Mouse (Mus musculus): ENCODE results near the gene Abraxas1. TPM values are rescaled to one million over a fixed set of nuclear protein-coding genes. Genes with fewer than 3 reads are reported as not detected.

Abraxas1 gene
- total RNA-seq, 1 experiment, result 19.5 TPM

- TF ChIP-seq HCFC1 (IDR thresholded peaks at IDR 0.05; ENCODE audit: borderline replicate concordance, insufficient read depth, low read length) (no peak), ZNF384 (IDR thresholded peaks at IDR 0.05; ENCODE audit: low read depth, low read length) (no peak), MAFK (IDR thresholded peaks at IDR 0.05; ENCODE audit: insufficient read depth, low read depth, low read length) (no peak), ZC3H11A (IDR thresholded peaks at IDR 0.05; ENCODE audit: borderline replicate concordance, low read depth, low read length) (no peak), CHD2 (IDR thresholded peaks at IDR 0.05; ENCODE audit: low read depth, low read length) (no peak)
- Histone ChIP-seq H3K9ac (ENCODE audit: insufficient read depth, low read depth, low read length, poor library complexity, severe bottlenecking) (no peak overlapping the region), H3K4me1 (ENCODE audit: control insufficient read depth in 2 of 2, insufficient read depth in 2 of 2, low read length in 2 of 2, poor library complexity in 1 of 2) (no peaks in the 10 kb centered on the region), H3K9me3 (ENCODE audit: control insufficient read depth, insufficient read depth, low read depth, low read length) (no peaks in the 10 kb centered on the region), H3K4me3 (ENCODE audit: insufficient read depth in 1 of 2, low read depth in 1 of 2, low read length in 2 of 2, poor library complexity in 1 of 2, severe bottlenecking in 1 of 2) (no peak overlapping the region), H3K36me3 (ENCODE audit: control insufficient read depth, insufficient read depth, low read length, poor library complexity, severe bottlenecking) (peaks cover 45% of the 10 kb centered on the region), H3K27ac (ENCODE audit: insufficient read depth, low read depth, low read length, poor library complexity, severe bottlenecking) (no peak overlapping the region)
- in situ Hi-C loops (cut with MboI; ENCODE audit: low sequenced_read_pairs in 2 of 2, unreplicated experiment in 2 of 2), result loop anchor here in 1 of 2 experiments (25.0 kb wide), 1 partner anchor 389 kb away; no protein-coding TSS in a partner anchor
- no peak for DNase-seq (ENCODE audit: low read depth, low spot score)
Observed at GRCm38 (mm10) chr5:100775778-100776404, 44.9 kb downstream of the Abraxas1 start.

GRCm38 (mm10) chr5:100771575-100771974, 49.2 kb downstream of the Abraxas1 start:
- DNase-seq (ENCODE audit: low read depth, low spot score), result no peak
- Histone ChIP-seq H3K27ac (ENCODE audit: insufficient read depth, low read depth, low read length, poor library complexity, severe bottlenecking) (no peak overlapping the region), H3K4me3 (ENCODE audit: insufficient read depth in 1 of 2, low read depth in 1 of 2, low read length in 2 of 2, poor library complexity in 1 of 2, severe bottlenecking in 1 of 2) (no peak overlapping the region), H3K9ac (ENCODE audit: insufficient read depth, low read depth, low read length, poor library complexity, severe bottlenecking) (no peak overlapping the region), H3K36me3 (ENCODE audit: control insufficient read depth, insufficient read depth, low read length, poor library complexity, severe bottlenecking) (peaks cover 51% of the 10 kb centered on the region), H3K4me1 (ENCODE audit: control insufficient read depth in 2 of 2, insufficient read depth in 2 of 2, low read length in 2 of 2, poor library complexity in 1 of 2) (no peaks in the 10 kb centered on the region), H3K9me3 (ENCODE audit: control insufficient read depth, insufficient read depth, low read depth, low read length) (no peaks in the 10 kb centered on the region)
- in situ Hi-C loops (cut with MboI; ENCODE audit: low sequenced_read_pairs in 2 of 2, unreplicated experiment in 2 of 2), result no loop called here
- no peak for TF ChIP-seq CHD2 (IDR thresholded peaks at IDR 0.05; ENCODE audit: low read depth, low read length)
- TF ChIP-seq ZC3H11A (IDR thresholded peaks at IDR 0.05; ENCODE audit: borderline replicate concordance, low read depth, low read length), result no peak
- TF ChIP-seq MAFK (IDR thresholded peaks at IDR 0.05; ENCODE audit: insufficient read depth, low read depth, low read length), result no peak
- TF ChIP-seq HCFC1 (IDR thresholded peaks at IDR 0.05; ENCODE audit: borderline replicate concordance, insufficient read depth, low read length), result no peak
- no peak for TF ChIP-seq ZNF384 (IDR thresholded peaks at IDR 0.05; ENCODE audit: low read depth, low read length)

- DNase-seq (ENCODE audit: low read depth, low spot score), result no peak
- H3K9ac ChIP-seq (ENCODE audit: insufficient read depth, low read depth, low read length, poor library complexity, severe bottlenecking), result peak overlapping the region; percentile 76
- H3K9me3 ChIP-seq (ENCODE audit: control insufficient read depth, insufficient read depth, low read depth, low read length), result no peaks in the 10 kb centered on the region
- peak overlapping the region; percentile 36; the same call in 1 of the 2 replicates for H3K27ac ChIP-seq (ENCODE audit: insufficient read depth, low read depth, low read length, poor library complexity, severe bottlenecking)
- H3K36me3 ChIP-seq (ENCODE audit: control insufficient read depth, insufficient read depth, low read length, poor library complexity, severe bottlenecking), result peaks cover 54% of the 10 kb centered on the region
- H3K4me3 ChIP-seq (ENCODE audit: insufficient read depth in 1 of 2, low read depth in 1 of 2, low read length in 2 of 2, poor library complexity in 1 of 2, severe bottlenecking in 1 of 2), result peak overlapping the region; percentile 53 to 70
- in situ Hi-C loops (cut with MboI; ENCODE audit: low sequenced_read_pairs in 2 of 2, unreplicated experiment in 2 of 2), result no loop called here
- TF ChIP-seq CHD2 (IDR thresholded peaks at IDR 0.05; ENCODE audit: low read depth, low read length) (no peak), MAFK (IDR thresholded peaks at IDR 0.05; ENCODE audit: insufficient read depth, low read depth, low read length) (no peak), ZNF384 (IDR thresholded peaks at IDR 0.05; ENCODE audit: low read depth, low read length) (no peak), ZC3H11A (IDR thresholded peaks at IDR 0.05; ENCODE audit: borderline replicate concordance, low read depth, low read length) (no peak), HCFC1 (IDR thresholded peaks at IDR 0.05; ENCODE audit: borderline replicate concordance, insufficient read depth, low read length) (no peak)
- H3K4me1 ChIP-seq (ENCODE audit: control insufficient read depth in 2 of 2, insufficient read depth in 2 of 2, low read length in 2 of 2, poor library complexity in 1 of 2), result peaks cover 0 to 2% of the 10 kb centered on the region in 2 experiments; a peak in 3 of 4 replicates
Observed at GRCm38 (mm10) chr5:100766026-100766425, 54.7 kb downstream of the Abraxas1 start.

GRCm38 (mm10) chr5:100761736-100762135, 59.0 kb downstream of the Abraxas1 start:
- TF ChIP-seq HCFC1 (IDR thresholded peaks at IDR 0.05; ENCODE audit: borderline replicate concordance, insufficient read depth, low read length), result no peak
- no peak for TF ChIP-seq ZNF384 (IDR thresholded peaks at IDR 0.05; ENCODE audit: low read depth, low read length)
- TF ChIP-seq MAFK (IDR thresholded peaks at IDR 0.05; ENCODE audit: insufficient read depth, low read depth, low read length), result no peak
- TF ChIP-seq ZC3H11A (IDR thresholded peaks at IDR 0.05; ENCODE audit: borderline replicate concordance, low read depth, low read length), result no peak
- no peak for TF ChIP-seq CHD2 (IDR thresholded peaks at IDR 0.05; ENCODE audit: low read depth, low read length)
- H3K4me1 ChIP-seq (ENCODE audit: control insufficient read depth in 2 of 2, insufficient read depth in 2 of 2, low read length in 2 of 2, poor library complexity in 1 of 2), result peaks cover 0 to 2% of the 10 kb centered on the region in 2 experiments; a peak in 3 of 4 replicates
- no peak overlapping the region for H3K9ac ChIP-seq (ENCODE audit: insufficient read depth, low read depth, low read length, poor library complexity, severe bottlenecking)
- in situ Hi-C loops (cut with MboI; ENCODE audit: low sequenced_read_pairs in 2 of 2, unreplicated experiment in 2 of 2), result no loop called here
- no peak for DNase-seq (ENCODE audit: low read depth, low spot score)
- no peaks in the 10 kb centered on the region for H3K9me3 ChIP-seq (ENCODE audit: control insufficient read depth, insufficient read depth, low read depth, low read length)
- peaks cover 27% of the 10 kb centered on the region for H3K36me3 ChIP-seq (ENCODE audit: control insufficient read depth, insufficient read depth, low read length, poor library complexity, severe bottlenecking)
- H3K4me3 ChIP-seq (ENCODE audit: insufficient read depth in 1 of 2, low read depth in 1 of 2, low read length in 2 of 2, poor library complexity in 1 of 2, severe bottlenecking in 1 of 2), result no peak overlapping the region
- H3K27ac ChIP-seq (ENCODE audit: insufficient read depth, low read depth, low read length, poor library complexity, severe bottlenecking), result no peak overlapping the region

All from ES-E14 (cell line).